In genomic region chr8:72118616-72119015, GRCm38 (mm10) we compare ENCODE assay signal across 37 mouse cellular contexts. TPM values are rescaled to one million over a fixed set of nuclear protein-coding genes. Genes with fewer than 3 reads are reported as not detected.
A peak's percentile ranks its signal among the peaks of the same experiment; 100 is the strongest.
DNase-seq lines count a peak whose midpoint lies in the region; ATAC-seq and TF ChIP-seq lines count a peak whose summit lies in the region.
"Had no signal": no experiment of that assay in that cellular context is flagged by ENCODE, and none has a peak within 500 bp of the region (broad histone marks: within the 10 kb centered on the region; RNA-seq: fewer than 3 reads in every experiment).

No protein-coding gene starts in this region.

- no peaks in the 10 kb centered on the region for H3K36me3 ChIP-seq in kidney, postnatal 0 days (ENCODE audit: insufficient read depth, low read length)
- H3K36me3 ChIP-seq: hindbrain, embryonic 13.5 days; kidney, embryonic 15.5 days; liver, embryonic 15.5 days; lung, embryonic 15.5 days; midbrain, embryonic 13.5 days had no signal

- H3K4me2 ChIP-seq in kidney, postnatal 0 days (ENCODE audit: low read length), result no peak overlapping the region
- H3K4me2 ChIP-seq: forebrain, embryonic 13.5 days; heart, embryonic 11.5 days; hindbrain, embryonic 13.5 days; kidney, embryonic 15.5 days; liver, embryonic 15.5 days; lung, embryonic 15.5 days; midbrain, embryonic 13.5 days had no signal

- H3K4me3 ChIP-seq in kidney, postnatal 0 days (replicated peaks; ENCODE audit: low read depth, low read length), result no peak overlapping the region
- H3K4me3 ChIP-seq: forebrain, embryonic 13.5 days; hindbrain, embryonic 13.5 days; kidney, embryonic 15.5 days; liver, embryonic 15.5 days; lung, embryonic 15.5 days; megakaryocyte, embryonic 14.5 days; midbrain, embryonic 13.5 days had no signal

- no peak for ATAC-seq in kidney, postnatal 0 days (replicated peaks; ENCODE audit: low FRiP score, low read depth)
- ATAC-seq: forebrain, embryonic 13.5 days; midbrain, embryonic 13.5 days had no signal

- H3K9me3 ChIP-seq in kidney, postnatal 0 days (replicated peaks; ENCODE audit: low read length), result no peaks in the 10 kb centered on the region
- H3K9me3 ChIP-seq: forebrain, embryonic 13.5 days; hindbrain, embryonic 13.5 days; kidney, embryonic 15.5 days; liver, embryonic 15.5 days; lung, embryonic 15.5 days; midbrain, embryonic 13.5 days had no signal

- no peaks in the 10 kb centered on the region for H3K4me1 ChIP-seq in kidney, postnatal 0 days (replicated peaks; ENCODE audit: insufficient read depth, low read length)
- H3K4me1 ChIP-seq: forebrain, embryonic 13.5 days; hindbrain, embryonic 13.5 days; kidney, embryonic 15.5 days; liver, embryonic 15.5 days; lung, embryonic 15.5 days; midbrain, embryonic 13.5 days had no signal

- no peaks in the 10 kb centered on the region for H3K27me3 ChIP-seq in kidney, postnatal 0 days (ENCODE audit: insufficient read depth, low read length)
- H3K27me3 ChIP-seq: forebrain, embryonic 13.5 days; hindbrain, embryonic 13.5 days; kidney, embryonic 15.5 days; liver, embryonic 15.5 days; lung, embryonic 15.5 days; megakaryocyte, embryonic 14.5 days; midbrain, embryonic 13.5 days had no signal

- 0 out of 2 replicates have a peak, but pooled peaks have one; percentile 26 for TF ChIP-seq CTCF in kidney, postnatal 0 days (IDR thresholded peaks at IDR 0.05; ENCODE audit: low read depth)

- no peak overlapping the region for H3K27ac ChIP-seq in kidney, postnatal 0 days
- H3K27ac ChIP-seq: forebrain, embryonic 13.5 days; hindbrain, embryonic 13.5 days; kidney, embryonic 15.5 days; liver, embryonic 15.5 days; lung, embryonic 15.5 days; midbrain, embryonic 13.5 days had no signal

- DNase-seq in kidney, postnatal 0 days (ENCODE audit: low spot score), result no peak
- no peak for DNase-seq in kidney, postnatal 14 days
- DNase-seq in CD4-positive, CD25-positive, alpha-beta regulatory T cell, adult 2 months (ENCODE audit: low read depth, low spot score), result peak; percentile 60
- peak; percentile 57 for DNase-seq in induced T-regulatory cell, adult 2 months (ENCODE audit: low read depth)
- no peak for DNase-seq in embryo, embryonic 9.5 days (ENCODE audit: extremely low spot score)
- DNase-seq in layer of hippocampus, adult 9-10 months (ENCODE audit: low spot score), result no peak
- no peak for DNase-seq in left cerebral cortex, adult 9 months (ENCODE audit: low spot score in 2 of 2)
- DNase-seq: adrenal gland, postnatal 36 days; B cell, adult 2 months; cerebellum, adult 2 months; cerebellum, postnatal 14 days; gastrocnemius, postnatal 10 days; heart, postnatal 4 days; kidney, adult 18-20 months; kidney, postnatal 4 days; layer of hippocampus, adult 9-11 months; lung, postnatal 4 days; right cerebral cortex, adult 18-20 months; spleen, adult 18-20 months; thymus, postnatal 4 days had no signal

- no peak overlapping the region for H3K9ac ChIP-seq in kidney, postnatal 0 days (ENCODE audit: low read depth, low read length)
- H3K9ac ChIP-seq: forebrain, embryonic 13.5 days; hindbrain, embryonic 13.5 days; kidney, embryonic 15.5 days; liver, embryonic 15.5 days; lung, embryonic 15.5 days; midbrain, embryonic 13.5 days had no signal

- WGBS in kidney, postnatal 0 days, result 50% methylated on average over 4 of the region's 4 CpGs

RNA-seq across cellular contexts. Expression of gene Olfr374, which starts 11.8 kb away (rescaled TPM):
- not detected in 2 replicates for polyA plus RNA-seq in kidney, postnatal 0 days (2015; fragmentation: Nextera tagmentation; extraction: Ambion mirVana)
- polyA plus RNA-seq: brain, embryonic 14.5 days; cerebellum, adult 2 months; forebrain, embryonic 13.5 days; gonadal fat pad, adult 2 months; heart, embryonic 11.5 days; heart, postnatal 0 days; limb, embryonic 11.5 days; liver, adult 2 months; lung, embryonic 15.5 days; midbrain, embryonic 13.5 days; thymus, postnatal 0 days had no signal

RNA-seq across cellular contexts. Expression of gene Tpm4, which starts 16.2 kb away (rescaled TPM):
- 604 and 692 TPM in 2 replicates for polyA plus RNA-seq in kidney, postnatal 0 days (2015; fragmentation: Nextera tagmentation; extraction: Ambion mirVana)

RNA-seq across cellular contexts. Expression of gene Olfr373, which starts 35.6 kb away (rescaled TPM):
- polyA plus RNA-seq in kidney, postnatal 0 days (2015; fragmentation: Nextera tagmentation; extraction: Ambion mirVana), result 0.08 TPM in 1 of 2 replicates, not detected in the other
- polyA plus RNA-seq: brain, embryonic 14.5 days; cerebellum, adult 2 months; cortical plate, adult 2 months; embryonic facial prominence, embryonic 11.5 days; forebrain, embryonic 13.5 days; gonadal fat pad, adult 2 months; heart, embryonic 11.5 days; heart, postnatal 0 days; hindbrain, embryonic 13.5 days; limb, embryonic 11.5 days; liver, adult 2 months; liver, embryonic 15.5 days; lung, embryonic 15.5 days; neural tube, embryonic 14.5 days had no signal

RNA-seq across cellular contexts. Expression of gene Rab8a, which starts 42.4 kb away (rescaled TPM):
- 100 and 108 TPM in 2 replicates for polyA plus RNA-seq in kidney, postnatal 0 days (2015; fragmentation: Nextera tagmentation; extraction: Ambion mirVana)

Comparison
In these comparisons a context has a peak if more than half of its experiments do, and no peak if none do; other contexts are left out.
1. DNase-seq: peak in CD4-positive, CD25-positive, alpha-beta regulatory T cell, adult 2 months (single experiment) and induced T-regulatory cell, adult 2 months (single experiment); none in kidney, postnatal 0 days (single experiment), kidney, postnatal 14 days (single experiment), embryo, embryonic 9.5 days (single experiment), layer of hippocampus, adult 9-10 months (single experiment) and left cerebral cortex, adult 9 months (0 of 2).